Mouse (Mus musculus) hindbrain, embryonic 12.5 days (tissue): ENCODE measurements around the gene Ugcg. TPM values are rescaled to one million over a fixed set of nuclear protein-coding genes. Genes with fewer than 3 reads are reported as not detected.

Experiments used
- ATAC-seq: fragments of 200-750 bp; cut with Nextera tagmentation; 2 replicates; pipeline ENCODE4 v1.8.0; 2017; ENCODE audit warnings: moderate TSS enrichment; ENCODE audit not compliant: low FRiP score
- H3K27ac ChIP-seq: fragments of 300-500 bp; sonication (generic); 2 replicates; pipeline ENCODE4 v1.5.1; 2016; ENCODE audit warnings: mild to moderate bottlenecking
- H3K27me3 ChIP-seq: fragments of 300-500 bp; sonication (generic); 2 replicates; pipeline ENCODE4 v1.6.1; 2016; ENCODE audit warnings: mild to moderate bottlenecking
- H3K36me3 ChIP-seq: fragments of 300-500 bp; sonication (generic); 2 replicates; pipeline ENCODE4 v1.6.1; 2016; ENCODE audit warnings: mild to moderate bottlenecking
- H3K4me1 ChIP-seq: fragments of 300-500 bp; sonication (generic); 2 replicates; pipeline ENCODE4 v1.6.1; 2016
- H3K4me2 ChIP-seq: fragments of 300-500 bp; sonication (generic); replicated peaks from 2 replicates; pipeline ENCODE4 v1.6.1; 2016; ENCODE audit warnings: mild to moderate bottlenecking
- H3K4me3 ChIP-seq: fragments of 300-500 bp; sonication (generic); 2 replicates; pipeline ENCODE4 v1.5.1; 2016; ENCODE audit warnings: mild to moderate bottlenecking
- H3K9ac ChIP-seq: fragments of 300-500 bp; sonication (generic); 2 replicates; pipeline ENCODE4 v1.6.1; 2016; ENCODE audit warnings: mild to moderate bottlenecking, moderate library complexity
- H3K9me3 ChIP-seq: fragments of 300-500 bp; sonication (generic); replicated peaks from 2 replicates; pipeline ENCODE4 v1.6.1; 2016; ENCODE audit warnings: mild to moderate bottlenecking
- WGBS: fragments of 180-500 bp; shearing (Covaris S2); methylation state at CpG from one replicate; pipeline ENCODE4 v1.1.7; 2016; 5-methylcytosine and 5-hydroxymethylcytosine counted together
- polyA plus RNA-seq: library from polyadenylated mRNA; unstranded; fragments of >200 nt; fragmentation: Nextera tagmentation; extraction: Ambion mirVana; gene quantifications from 2 replicates; pipeline ENCODE4 v1.2.1, GENCODE M21; 2016

Gene Ugcg
- polyA plus RNA-seq, 1 experiment from 2014 or later = 17.9 TPM

- no peaks in the 10 kb centered on the region for H3K4me1 ChIP-seq
- no peak overlapping the region for H3K4me2 ChIP-seq
- no peaks in the 10 kb centered on the region for H3K9me3 ChIP-seq
- H3K27me3 ChIP-seq = no peaks in the 10 kb centered on the region
- H3K4me3 ChIP-seq = no peak overlapping the region
- no peak overlapping the region for H3K9ac ChIP-seq
- H3K36me3 ChIP-seq = no peaks in the 10 kb centered on the region
- ATAC-seq = no peak
- 84% methylated on average over 2 of the region's 2 CpGs for WGBS
- no peak overlapping the region for H3K27ac ChIP-seq
These were observed 15.7 kb upstream of the Ugcg start for GRCm38 (mm10) chr4:59173181-59173922.

- 80% methylated on average over 4 of the region's 4 CpGs for WGBS
- Histone ChIP-seq H3K27me3 (no peaks in the 10 kb centered on the region), H3K36me3 (no peaks in the 10 kb centered on the region), H3K4me1 (no peaks in the 10 kb centered on the region), H3K9me3 (no peaks in the 10 kb centered on the region), H3K9ac (no peak overlapping the region), H3K27ac (no peak overlapping the region), H3K4me2 (no peak overlapping the region), H3K4me3 (no peak overlapping the region)
- no peak for ATAC-seq
These were observed 14.1 kb upstream of the Ugcg start for GRCm38 (mm10) chr4:59175003-59175402.

GRCm38 (mm10) chr4:59175929-59176328 is 13.1 kb upstream of the Ugcg start:
- 61% methylated on average over 6 of the region's 6 CpGs for WGBS

GRCm38 (mm10) chr4:59177566-59177965 is 11.5 kb upstream of the Ugcg start:
- Histone ChIP-seq H3K4me2 (no peak overlapping the region), H3K9me3 (no peaks in the 10 kb centered on the region), H3K4me3 (no peak overlapping the region), H3K27ac (no peak overlapping the region), H3K4me1 (no peaks in the 10 kb centered on the region), H3K9ac (no peak overlapping the region), H3K36me3 (no peaks in the 10 kb centered on the region), H3K27me3 (no peaks in the 10 kb centered on the region)
- WGBS = 93% methylated on average over 2 of the region's 2 CpGs
- ATAC-seq = no peak

More at GRCm38 (mm10) chr4:59175929-59176328, 13.1 kb upstream of the Ugcg start:
- Histone ChIP-seq H3K4me1 (no peaks in the 10 kb centered on the region), H3K27me3 (no peaks in the 10 kb centered on the region), H3K9ac (no peak overlapping the region), H3K36me3 (no peaks in the 10 kb centered on the region), H3K4me3 (no peak overlapping the region), H3K4me2 (no peak overlapping the region), H3K27ac (no peak overlapping the region), H3K9me3 (no peaks in the 10 kb centered on the region)
- ATAC-seq = no peak

GRCm38 (mm10) chr4:59181320-59182271 is 7.5 kb upstream of the Ugcg start:
- WGBS = 38% methylated on average over 5 of the region's 5 CpGs
- Histone ChIP-seq H3K4me1 (no peaks in the 10 kb centered on the region), H3K4me2 (no peak overlapping the region), H3K27ac (no peak overlapping the region), H3K27me3 (no peaks in the 10 kb centered on the region), H3K9me3 (no peaks in the 10 kb centered on the region), H3K9ac (no peak overlapping the region), H3K4me3 (no peak overlapping the region), H3K36me3 (no peaks in the 10 kb centered on the region)
- ATAC-seq = no peak

GRCm38 (mm10) chr4:59185671-59186070 is 3.4 kb upstream of the Ugcg start:
- H3K27ac ChIP-seq = no peak overlapping the region
- no peaks in the 10 kb centered on the region for H3K36me3 ChIP-seq
- H3K4me2 ChIP-seq = no peak overlapping the region
- no peaks in the 10 kb centered on the region for H3K27me3 ChIP-seq
- H3K9me3 ChIP-seq = no peaks in the 10 kb centered on the region
- no peak overlapping the region for H3K9ac ChIP-seq
- H3K4me3 ChIP-seq = no peak overlapping the region
- ATAC-seq = no peak
- no peaks in the 10 kb centered on the region for H3K4me1 ChIP-seq
- 73% methylated on average over 3 of the region's 3 CpGs for WGBS

GRCm38 (mm10) chr4:59187289-59187688 is 1.8 kb upstream of the Ugcg start:
- no peak for ATAC-seq
- Histone ChIP-seq H3K9me3 (no peaks in the 10 kb centered on the region), H3K27ac (no peak overlapping the region), H3K9ac (no peak overlapping the region), H3K4me2 (no peak overlapping the region), H3K27me3 (no peaks in the 10 kb centered on the region), H3K4me1 (peaks cover 3% of the 10 kb centered on the region; the same call in 1 of the 2 replicates), H3K36me3 (no peaks in the 10 kb centered on the region), H3K4me3 (no peak overlapping the region)
- 20% methylated on average over 3 of the region's 3 CpGs for WGBS

- H3K4me1 ChIP-seq = peaks cover 3% of the 10 kb centered on the region; the same call in 1 of the 2 replicates
- no peaks in the 10 kb centered on the region for H3K9me3 ChIP-seq
- peak overlapping the region; percentile 86; the same call in 1 of the 2 replicates for H3K9ac ChIP-seq
- peak overlapping the region; percentile 96; the same call in 1 of the 2 replicates for H3K27ac ChIP-seq
- H3K36me3 ChIP-seq = no peaks in the 10 kb centered on the region
- 32% methylated on average over 4 of the region's 4 CpGs for WGBS
- ATAC-seq = no peak
- peak overlapping the region; percentile 73 for H3K4me3 ChIP-seq
- H3K4me2 ChIP-seq = peak overlapping the region; percentile 77
- no peaks in the 10 kb centered on the region for H3K27me3 ChIP-seq
These were observed 619 bp upstream of the Ugcg start for GRCm38 (mm10) chr4:59188474-59188801.

- ATAC-seq = peak; percentile 45
- WGBS = under 1% methylated on average over 37 of the region's 54 CpGs
- peak overlapping the region; percentile 77 for H3K4me2 ChIP-seq
- no peaks in the 10 kb centered on the region for H3K27me3 ChIP-seq
- peak overlapping the region; percentile 96 for H3K27ac ChIP-seq
- peaks cover 3% of the 10 kb centered on the region; the same call in 1 of the 2 replicates for H3K4me1 ChIP-seq
- H3K36me3 ChIP-seq = no peaks in the 10 kb centered on the region
- peak overlapping the region; percentile 86 for H3K9ac ChIP-seq
- no peaks in the 10 kb centered on the region for H3K9me3 ChIP-seq
- peak overlapping the region; percentile 73 for H3K4me3 ChIP-seq
These were observed 635 bp downstream of the Ugcg start for GRCm38 (mm10) chr4:59189546-59190237.

- Histone ChIP-seq H3K27me3 (no peaks in the 10 kb centered on the region), H3K36me3 (no peaks in the 10 kb centered on the region), H3K9me3 (no peaks in the 10 kb centered on the region), H3K27ac (no peak overlapping the region), H3K9ac (no peak overlapping the region), H3K4me3 (peak overlapping the region; percentile 73), H3K4me1 (peaks cover 3% of the 10 kb centered on the region; the same call in 1 of the 2 replicates), H3K4me2 (peak overlapping the region; percentile 77)
- ATAC-seq = no peak
- WGBS = 68% methylated on average over 7 of the region's 7 CpGs
These were observed 1.8 kb downstream of the Ugcg start for GRCm38 (mm10) chr4:59190650-59191424.

GRCm38 (mm10) chr4:59194731-59195496 is 5.9 kb downstream of the Ugcg start:
- H3K4me3 ChIP-seq = no peak overlapping the region
- H3K27me3 ChIP-seq = no peaks in the 10 kb centered on the region
- H3K27ac ChIP-seq = no peak overlapping the region
- H3K4me1 ChIP-seq = peaks cover 27% of the 10 kb centered on the region
- no peak overlapping the region for H3K4me2 ChIP-seq
- 96% methylated on average over 13 of the region's 13 CpGs for WGBS
- no peaks in the 10 kb centered on the region for H3K9me3 ChIP-seq
- no peaks in the 10 kb centered on the region for H3K36me3 ChIP-seq
- no peak overlapping the region for H3K9ac ChIP-seq
- ATAC-seq = no peak
